Mouse (Mus musculus): ENCODE measurements around the gene Kctd21. TPM values are rescaled to one million over a fixed set of nuclear protein-coding genes. Genes with fewer than 3 reads are reported as not detected.

Gene Kctd21
- total RNA-seq, 1 experiment from 2014 or later = 1.2 TPM

DNA sequence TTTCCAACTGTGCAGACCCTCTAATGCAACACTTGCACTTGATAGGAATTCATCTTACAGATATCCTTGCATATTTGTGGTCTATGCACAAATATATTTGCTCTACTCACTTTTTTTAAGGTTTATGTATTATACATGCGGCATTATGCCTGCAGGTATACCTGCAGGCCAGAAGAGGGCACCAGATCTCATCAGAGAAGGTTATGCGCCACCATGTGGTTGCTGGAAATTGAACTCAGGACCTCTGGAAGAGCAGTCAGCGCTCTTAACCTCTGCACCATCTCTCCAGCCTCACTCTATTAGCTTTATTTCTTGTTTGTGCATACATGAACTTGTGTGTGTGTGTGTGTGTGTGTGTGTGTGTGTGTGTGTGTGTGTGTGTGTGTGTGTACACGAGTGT, 29.3 kb downstream of the Kctd21 start:
- no peak for ATAC-seq (replicated peaks; ENCODE audit: insufficient number of reproducible peaks, low FRiP score, low TSS enrichment, poor library complexity, severe bottlenecking)

DNA sequence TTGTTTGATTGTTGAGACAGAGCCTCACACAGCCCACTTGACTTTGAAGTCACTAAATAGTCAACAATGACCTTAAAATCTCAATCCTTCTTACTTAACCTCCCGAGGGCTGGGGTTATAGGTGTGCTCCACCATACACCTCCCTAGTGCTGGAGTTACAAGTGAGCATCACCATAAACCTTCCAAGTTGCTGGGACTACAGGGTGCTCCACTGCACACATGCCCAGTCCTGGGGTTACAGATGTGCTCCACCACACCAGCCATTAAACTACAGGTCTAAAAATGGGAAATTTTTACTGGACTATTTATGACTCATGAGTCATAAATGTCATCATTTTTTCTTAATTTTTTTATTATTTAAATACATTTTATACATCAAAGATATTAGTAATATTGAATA, 33.8 kb downstream of the Kctd21 start:
- no peak for ATAC-seq (replicated peaks; ENCODE audit: insufficient number of reproducible peaks, low FRiP score, low TSS enrichment, poor library complexity, severe bottlenecking)

DNA sequence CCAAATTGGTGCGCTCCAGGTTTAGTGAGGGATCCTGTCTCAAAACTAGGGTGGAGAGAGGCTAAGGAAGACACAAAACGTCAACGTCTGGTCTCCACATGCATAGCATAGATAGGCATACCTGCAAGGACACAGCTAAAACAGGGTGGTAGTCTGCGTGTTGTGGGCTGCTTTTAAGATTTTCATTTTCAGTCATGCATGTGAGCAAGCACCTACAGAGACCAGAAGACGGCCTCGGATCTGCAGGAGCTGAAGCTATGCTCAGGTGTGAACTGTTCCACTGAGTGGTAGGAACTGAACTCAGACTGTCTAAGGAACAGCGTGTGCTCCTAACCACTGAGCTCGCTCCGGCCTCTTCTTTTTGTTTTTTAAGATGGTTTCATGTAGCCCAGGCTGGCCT, 43.0 kb downstream of the Kctd21 start:
- ATAC-seq (replicated peaks; ENCODE audit: insufficient number of reproducible peaks, low FRiP score, low TSS enrichment, poor library complexity, severe bottlenecking) = no peak

DNA sequence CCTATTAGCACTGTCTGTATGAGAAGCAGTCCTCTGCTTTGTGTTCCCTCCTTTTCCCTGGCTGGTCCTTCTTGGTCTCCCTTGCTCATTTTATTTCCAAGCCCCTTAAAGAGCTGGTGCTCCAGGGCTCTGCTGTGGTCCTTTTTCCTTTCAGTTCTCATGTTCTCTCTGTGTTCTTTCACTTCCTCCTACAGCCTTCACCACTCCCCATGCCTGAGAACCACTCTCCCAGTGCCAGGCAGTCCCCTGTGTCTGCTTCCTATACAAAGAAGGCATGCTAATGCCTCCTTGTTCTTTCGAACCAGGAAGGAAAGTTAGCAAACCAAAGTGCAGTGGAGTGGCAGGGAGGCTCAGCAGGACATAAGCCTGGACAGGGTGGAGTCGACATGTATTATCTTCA, 43.8 kb downstream of the Kctd21 start:
- peak; percentile 51 for ATAC-seq (replicated peaks; ENCODE audit: insufficient number of reproducible peaks, low FRiP score, low TSS enrichment, poor library complexity, severe bottlenecking)

GRCm38 (mm10) chr7:97379304-97379703, 47.2 kb downstream of the Kctd21 start:
- ATAC-seq (replicated peaks; ENCODE audit: insufficient number of reproducible peaks, low FRiP score, low TSS enrichment, poor library complexity, severe bottlenecking) = no peak

- no peak for ATAC-seq (replicated peaks; ENCODE audit: insufficient number of reproducible peaks, low FRiP score, low TSS enrichment, poor library complexity, severe bottlenecking)
Measured at GRCm38 (mm10) chr7:97380500-97381123, 48.5 kb downstream of the Kctd21 start.

DNA sequence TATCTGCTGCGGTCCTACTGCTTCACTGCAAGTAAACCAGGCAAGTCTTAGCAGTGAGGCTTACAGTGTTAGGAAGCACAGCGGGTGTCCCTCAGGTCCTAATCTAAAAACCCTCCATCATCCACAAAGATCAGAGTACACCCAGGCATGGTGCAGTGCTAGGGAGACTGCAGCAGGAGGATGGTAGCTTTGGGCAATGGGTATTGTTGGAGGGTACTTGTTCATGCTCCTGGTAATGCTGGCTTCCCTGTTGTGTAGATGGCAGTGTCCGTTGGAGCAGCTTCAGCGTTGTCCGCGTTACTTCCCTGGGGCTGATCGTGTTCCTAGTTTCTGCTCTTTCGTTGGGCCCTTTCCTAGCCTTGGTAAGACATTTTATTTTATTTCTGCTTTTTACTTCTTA, 50.5 kb downstream of the Kctd21 start:
- no peak for ATAC-seq (replicated peaks; ENCODE audit: insufficient number of reproducible peaks, low FRiP score, low TSS enrichment, poor library complexity, severe bottlenecking)

GRCm38 (mm10) chr7:97383496-97384132, 51.5 kb downstream of the Kctd21 start:
- no peak for ATAC-seq (replicated peaks; ENCODE audit: insufficient number of reproducible peaks, low FRiP score, low TSS enrichment, poor library complexity, severe bottlenecking)

GRCm38 (mm10) chr7:97386106-97386805, 54.1 kb downstream of the Kctd21 start:
- ATAC-seq (replicated peaks; ENCODE audit: insufficient number of reproducible peaks, low FRiP score, low TSS enrichment, poor library complexity, severe bottlenecking) = no peak

DNA sequence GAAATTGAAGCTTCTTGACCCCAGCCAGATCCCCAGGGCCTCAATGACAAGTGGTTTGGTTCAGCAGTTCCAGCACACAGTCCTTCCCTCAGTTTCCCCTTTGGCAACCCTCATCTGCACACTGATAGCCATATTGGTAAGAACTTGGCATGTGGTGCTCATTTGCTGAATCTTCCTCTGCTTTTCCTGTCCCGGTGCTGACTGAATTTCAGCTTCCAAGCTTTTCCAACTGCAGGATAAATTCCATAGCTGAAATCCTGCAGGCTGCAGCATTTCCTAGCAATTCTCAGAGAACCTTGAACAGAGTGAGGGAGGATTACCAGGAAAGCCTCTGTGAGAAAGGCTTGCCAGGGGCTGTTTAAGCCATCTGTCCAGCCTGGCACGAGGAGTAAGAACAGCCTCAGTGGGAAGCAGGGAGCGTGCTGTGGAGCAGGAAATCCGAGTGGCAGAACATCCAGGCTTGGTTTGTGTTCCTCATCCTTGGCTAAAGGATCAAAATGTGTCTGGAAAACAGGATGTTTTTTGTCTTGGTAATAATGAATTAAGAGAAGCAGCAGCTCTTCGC, 54.8 kb downstream of the Kctd21 start:
- no peak for ATAC-seq (replicated peaks; ENCODE audit: insufficient number of reproducible peaks, low FRiP score, low TSS enrichment, poor library complexity, severe bottlenecking)

GRCm38 (mm10) chr7:97387561-97388147, 55.5 kb downstream of the Kctd21 start:
- no peak for ATAC-seq (replicated peaks; ENCODE audit: insufficient number of reproducible peaks, low FRiP score, low TSS enrichment, poor library complexity, severe bottlenecking)

DNA sequence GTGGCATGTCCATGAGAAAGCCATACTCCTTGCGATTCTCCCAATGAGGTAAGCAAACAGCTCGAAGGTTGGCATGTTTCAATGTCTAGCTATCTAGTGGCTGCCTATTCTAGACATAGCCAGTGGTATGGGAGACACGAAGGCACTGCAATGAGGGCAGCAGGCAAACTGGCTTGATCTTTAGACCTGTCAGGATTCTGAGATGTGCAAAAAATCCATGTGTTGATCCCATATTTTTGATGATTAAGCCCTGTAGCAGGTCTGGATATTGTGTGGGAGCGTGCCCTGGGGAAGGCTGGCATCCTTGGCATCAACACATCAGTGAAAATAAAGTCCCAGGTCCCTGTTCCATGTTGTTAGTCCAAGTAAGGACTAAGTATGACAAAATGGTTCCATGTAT, 56.4 kb downstream of the Kctd21 start:
- ATAC-seq (replicated peaks; ENCODE audit: insufficient number of reproducible peaks, low FRiP score, low TSS enrichment, poor library complexity, severe bottlenecking) = no peak

- no peak for ATAC-seq (replicated peaks; ENCODE audit: insufficient number of reproducible peaks, low FRiP score, low TSS enrichment, poor library complexity, severe bottlenecking)
Measured at GRCm38 (mm10) chr7:97391293-97392078, 59.4 kb downstream of the Kctd21 start.

DNA sequence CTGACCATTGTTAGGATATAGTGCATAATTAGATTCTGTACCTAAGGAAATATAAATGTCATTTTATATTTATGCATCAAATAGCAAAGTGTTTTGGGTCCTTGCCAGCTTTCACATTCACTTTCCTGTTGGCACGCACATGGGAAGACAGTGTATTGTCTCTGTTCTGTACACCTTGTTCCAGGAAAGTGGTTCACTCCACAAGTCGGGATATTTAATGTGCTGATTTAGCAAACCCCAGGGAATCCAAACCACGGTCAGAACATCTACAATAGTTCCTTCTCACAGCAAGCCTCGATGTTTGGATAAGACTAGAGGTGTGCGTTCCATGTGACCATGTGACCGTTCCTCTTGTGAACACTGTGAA, 59.9 kb downstream of the Kctd21 start:
- no peak for ATAC-seq (replicated peaks; ENCODE audit: insufficient number of reproducible peaks, low FRiP score, low TSS enrichment, poor library complexity, severe bottlenecking)

DNA sequence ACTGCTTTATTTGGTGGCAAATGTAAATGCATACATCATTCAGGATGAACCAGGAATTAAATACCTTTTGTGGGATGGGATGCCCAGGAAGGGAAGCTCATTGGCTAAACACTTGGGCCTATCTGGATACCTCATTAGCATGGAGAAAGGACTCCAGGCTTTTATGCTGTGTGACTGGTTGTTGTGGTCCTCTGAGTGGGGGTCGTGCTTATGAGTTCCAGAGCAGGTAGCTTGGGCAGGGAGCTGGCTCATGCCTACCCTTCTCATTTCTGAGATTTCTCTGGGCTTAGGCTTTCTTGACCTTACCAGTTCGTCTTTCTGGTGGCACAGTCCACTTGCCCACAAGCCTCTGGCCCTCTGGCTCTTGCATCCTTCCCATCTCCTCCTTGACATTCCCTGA, 62.2 kb downstream of the Kctd21 start:
- no peak for ATAC-seq (replicated peaks; ENCODE audit: insufficient number of reproducible peaks, low FRiP score, low TSS enrichment, poor library complexity, severe bottlenecking)

DNA sequence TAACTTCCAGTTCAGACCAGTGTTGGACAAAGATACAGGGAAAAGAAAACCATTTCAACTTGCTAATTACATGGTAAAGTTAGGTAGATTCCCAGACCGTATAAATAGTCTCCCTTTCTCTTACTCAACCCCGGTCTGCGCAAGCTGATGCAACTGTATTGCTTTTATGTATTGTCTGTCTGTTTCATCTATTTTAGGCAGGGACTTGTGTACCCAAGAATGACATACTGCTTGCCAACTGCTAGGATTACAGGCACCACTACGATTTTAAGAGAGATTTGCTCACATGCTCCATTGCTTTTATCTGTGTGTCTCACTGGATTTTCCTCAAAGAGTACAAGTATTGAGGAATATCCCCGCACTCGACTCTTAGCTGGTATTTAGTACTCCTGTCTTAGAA, 66.8 kb downstream of the Kctd21 start:
- ATAC-seq (replicated peaks; ENCODE audit: insufficient number of reproducible peaks, low FRiP score, low TSS enrichment, poor library complexity, severe bottlenecking) = no peak

All from monocyte, adult 5-6 weeks (primary cell).